Mouse (Mus musculus) CH12F3 (cell line): ENCODE results near the gene Macrod2.

Experiments
- in situ Hi-C: fragments of 300-500 bp; cut with MboI; formaldehyde crosslinking; loops from 2 replicates; pipeline ENCODE4 v1.14.3; 2020; ENCODE audit warnings: low sequenced_read_pairs

Gene Macrod2

DNA sequence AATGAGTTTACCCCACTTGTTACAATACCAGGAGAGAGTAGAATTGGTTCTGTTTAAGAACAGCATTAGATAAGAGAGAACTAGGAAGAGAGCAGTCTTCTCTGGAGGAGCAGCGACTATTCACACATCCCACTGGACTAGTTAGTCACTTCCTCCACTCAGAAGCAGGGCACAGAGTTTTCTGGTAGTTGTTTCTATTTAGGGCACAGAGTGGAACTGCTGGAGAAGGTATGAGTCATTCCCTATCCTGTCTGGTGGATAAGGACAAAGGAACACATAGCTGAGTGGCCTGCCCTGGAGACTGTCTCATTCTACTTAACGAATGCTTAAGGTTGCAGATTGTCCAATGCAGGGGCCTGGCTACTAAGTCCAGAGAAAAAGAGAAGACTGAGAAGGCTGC, 1192.2 kb downstream of the Macrod2 start:
- in situ Hi-C loops = no loop called here

DNA sequence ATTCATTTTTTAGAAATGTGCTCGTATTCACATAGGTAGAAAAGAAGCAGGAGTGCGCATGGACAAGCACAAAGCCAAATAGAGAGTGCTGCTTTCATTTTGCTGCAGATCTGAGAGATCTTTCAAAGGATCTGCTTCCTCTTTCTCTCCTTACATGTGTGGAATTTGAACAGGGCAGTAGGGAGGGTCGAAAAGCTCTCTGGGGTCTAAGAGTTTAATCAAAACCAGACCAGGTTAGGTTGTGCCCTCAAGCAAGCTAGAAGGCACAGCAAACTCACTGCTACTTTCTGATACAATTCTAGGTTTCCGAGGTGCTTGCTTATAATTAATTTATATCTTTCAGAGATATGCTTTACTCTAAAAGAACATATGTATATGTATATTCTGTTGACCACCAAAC, 1196.2 kb downstream of the Macrod2 start:
- in situ Hi-C loops = no loop called here

DNA sequence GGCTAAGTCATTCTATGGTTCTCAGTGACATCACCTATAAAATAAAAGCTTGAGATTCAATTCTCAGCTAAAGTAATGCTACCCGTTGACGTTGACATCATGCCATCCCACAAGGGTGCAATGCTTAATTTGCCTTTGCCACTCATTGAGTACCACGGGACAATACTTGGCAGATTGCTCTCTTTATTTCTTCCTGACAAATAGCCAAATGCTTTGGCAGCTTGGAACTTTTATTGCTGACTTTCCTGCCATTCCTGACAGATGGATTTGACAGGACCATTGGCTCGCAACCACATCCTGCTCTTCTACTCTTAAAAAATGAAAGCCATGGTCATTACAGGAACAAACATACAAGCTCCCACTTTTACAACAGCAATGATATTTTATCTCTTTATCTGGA, 1199.7 kb downstream of the Macrod2 start:
- in situ Hi-C loops = no loop called here

DNA sequence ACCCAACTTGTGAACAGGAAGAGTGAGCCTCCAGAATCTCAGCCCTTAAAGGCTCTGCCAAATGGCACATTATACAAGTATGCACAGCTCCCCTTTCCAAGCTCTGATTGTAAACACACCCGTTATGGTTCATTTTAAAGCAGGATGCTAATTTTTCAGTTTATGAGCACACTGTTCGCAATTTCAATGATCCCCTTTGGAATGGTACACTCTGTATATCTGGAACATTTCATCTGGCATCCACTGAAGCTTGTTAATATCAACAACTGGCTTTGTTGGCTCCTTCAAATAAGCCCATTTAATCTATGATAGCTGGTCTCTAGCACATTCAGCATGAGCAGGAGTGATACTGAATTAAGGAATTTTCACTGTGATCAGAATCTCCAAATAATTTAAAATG, 1222.6 kb downstream of the Macrod2 start:
- in situ Hi-C loops = no loop called here

DNA sequence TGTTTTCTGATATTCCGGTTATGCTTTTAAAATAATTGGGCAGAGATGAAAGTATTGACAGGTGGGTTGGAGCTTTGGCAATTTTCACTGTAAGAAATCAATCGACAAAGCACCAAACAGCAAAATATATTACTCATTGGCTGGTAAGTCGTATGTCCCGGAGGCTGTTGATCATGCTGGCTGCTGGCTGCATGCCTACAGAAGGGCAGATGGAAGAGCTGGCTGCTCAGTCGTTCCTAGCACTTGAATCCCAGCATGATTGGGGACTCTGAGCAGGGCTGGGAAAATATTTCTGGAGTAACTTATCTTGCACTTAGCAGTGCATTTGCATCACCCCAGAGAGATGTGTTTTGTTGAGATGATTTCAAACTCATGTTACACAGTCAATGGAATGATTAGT, 1223.1 kb downstream of the Macrod2 start:
- in situ Hi-C loops = no loop called here

DNA sequence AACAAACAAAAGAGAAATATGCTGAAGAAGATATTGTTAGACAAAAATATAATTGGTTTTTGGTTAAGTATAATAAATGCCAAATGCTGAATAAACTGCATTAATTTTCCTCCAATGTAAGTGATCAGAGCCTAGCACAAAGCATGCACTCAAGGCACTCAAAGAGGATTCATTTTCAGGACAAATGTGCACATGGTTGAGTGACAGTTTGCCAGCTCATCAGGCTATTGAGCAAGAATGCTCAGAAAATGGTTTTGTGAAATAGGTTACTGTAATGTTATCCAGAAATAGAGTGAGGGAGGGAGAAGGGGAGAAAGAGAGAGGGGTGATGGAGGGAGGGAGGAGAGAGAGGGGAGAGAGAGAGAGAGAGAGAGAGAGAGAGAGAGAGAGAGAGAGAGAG, 1268.9 kb downstream of the Macrod2 start:
- in situ Hi-C loops = no loop called here

DNA sequence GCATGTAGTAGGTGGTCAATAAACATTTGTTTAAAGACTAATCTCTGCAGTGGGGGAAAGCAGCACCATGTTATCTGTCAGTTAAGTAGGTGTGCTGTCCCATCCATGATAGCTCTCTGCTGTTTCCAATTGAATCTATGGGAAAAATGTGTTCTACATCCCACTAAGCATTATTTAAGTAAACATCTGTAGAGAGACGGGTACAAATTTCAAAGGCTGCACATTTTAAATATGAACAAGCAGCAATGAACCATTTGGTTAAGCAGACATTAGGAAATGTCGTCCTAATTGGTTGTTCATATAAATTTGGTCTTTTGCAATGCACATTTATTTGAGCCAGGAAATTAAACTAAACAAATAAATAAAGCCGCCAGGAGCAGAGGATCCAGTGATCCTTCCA, 1277.7 kb downstream of the Macrod2 start:
- in situ Hi-C loops = no loop called here

DNA sequence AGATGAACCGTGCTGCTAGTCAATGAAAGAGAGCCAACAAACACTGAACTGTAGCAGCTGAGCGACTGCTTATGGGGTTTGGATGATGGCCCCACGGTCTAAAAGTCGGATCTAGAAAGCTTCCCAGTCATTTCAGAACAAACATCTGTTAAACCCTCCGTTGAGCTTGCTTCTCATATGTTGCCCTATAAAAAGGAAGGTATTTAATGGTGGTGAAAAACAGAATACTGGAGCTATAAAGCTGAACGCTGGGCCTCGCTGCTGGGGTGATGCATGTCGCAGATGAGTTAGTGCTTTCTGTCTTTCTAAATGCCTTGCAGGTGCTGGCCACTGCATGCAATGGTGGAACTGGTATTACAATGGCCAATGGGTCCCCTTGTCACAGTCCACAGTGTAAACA, 1278.3 kb downstream of the Macrod2 start:
- in situ Hi-C loops = no loop called here

DNA sequence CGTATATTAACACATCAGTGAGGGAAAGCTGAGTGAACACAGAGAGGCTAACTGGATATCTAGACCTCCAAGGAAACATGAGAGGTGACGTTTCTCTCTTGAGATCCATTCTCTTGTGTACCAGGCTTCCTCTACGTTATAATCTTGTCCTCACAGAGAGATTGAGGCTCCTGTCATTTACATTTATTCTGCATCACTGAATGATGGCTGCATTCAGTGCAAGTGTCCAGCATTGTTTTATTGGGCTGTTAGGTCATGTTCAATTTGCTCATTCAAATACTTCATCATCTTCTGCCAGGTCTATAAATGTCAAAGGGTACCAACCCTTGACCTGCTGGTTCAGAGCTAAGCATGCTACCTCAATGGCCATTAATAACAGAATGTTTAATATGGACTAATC, 1302.4 kb downstream of the Macrod2 start:
- in situ Hi-C loops = no loop called here

DNA sequence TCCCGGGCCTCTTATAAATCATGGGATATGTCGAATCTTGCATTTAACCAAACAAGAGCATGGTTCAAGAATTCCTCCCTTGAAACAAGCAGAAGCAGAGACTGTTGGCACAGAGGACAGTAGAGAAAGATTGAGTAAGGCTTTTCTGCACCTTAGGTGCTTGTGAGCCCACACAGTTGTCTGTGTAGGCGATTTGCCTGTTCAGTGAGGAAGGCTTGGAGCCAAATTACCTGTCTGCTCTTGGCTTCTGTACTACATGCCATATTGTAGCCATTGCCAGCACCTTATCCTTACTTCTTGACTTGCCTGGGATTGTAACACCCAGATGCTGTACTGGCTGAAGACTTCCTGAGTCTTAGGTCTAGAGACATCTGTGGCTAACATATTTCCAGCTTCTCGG, 1303.2 kb downstream of the Macrod2 start:
- in situ Hi-C loops = no loop called here

DNA sequence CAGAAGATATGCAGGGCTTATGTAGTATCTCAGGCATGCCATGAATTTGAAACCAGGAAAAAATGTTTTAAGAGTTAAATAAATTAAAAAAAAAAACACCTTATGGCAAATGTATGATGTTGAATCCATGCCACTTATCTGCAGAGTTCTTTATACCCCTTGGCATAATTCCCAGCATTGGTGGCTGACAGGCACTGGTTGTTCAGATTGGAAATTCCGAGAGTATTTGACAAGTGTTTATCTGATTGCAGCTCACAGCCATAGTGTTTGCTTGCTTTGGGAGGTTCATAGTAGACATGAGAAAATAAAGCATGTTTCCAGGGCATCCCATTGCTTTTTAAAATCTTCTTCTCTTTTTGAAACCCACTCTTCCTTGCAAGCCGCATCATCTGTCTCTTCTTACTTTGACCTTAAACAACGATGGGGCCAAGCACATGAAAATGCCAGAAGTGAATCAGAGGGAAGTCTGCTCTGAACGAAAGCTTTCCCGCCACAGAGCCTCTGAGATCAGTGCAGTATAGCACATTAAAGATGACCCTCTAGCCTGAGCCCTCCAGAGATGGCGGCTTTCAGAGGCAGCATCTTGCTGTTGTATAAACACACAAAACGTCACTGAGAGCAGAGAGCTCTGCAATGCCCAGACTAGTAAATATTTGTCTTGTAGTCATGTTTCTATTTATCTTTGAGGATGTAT, 1305.8 kb downstream of the Macrod2 start:
- in situ Hi-C loops = no loop called here

DNA sequence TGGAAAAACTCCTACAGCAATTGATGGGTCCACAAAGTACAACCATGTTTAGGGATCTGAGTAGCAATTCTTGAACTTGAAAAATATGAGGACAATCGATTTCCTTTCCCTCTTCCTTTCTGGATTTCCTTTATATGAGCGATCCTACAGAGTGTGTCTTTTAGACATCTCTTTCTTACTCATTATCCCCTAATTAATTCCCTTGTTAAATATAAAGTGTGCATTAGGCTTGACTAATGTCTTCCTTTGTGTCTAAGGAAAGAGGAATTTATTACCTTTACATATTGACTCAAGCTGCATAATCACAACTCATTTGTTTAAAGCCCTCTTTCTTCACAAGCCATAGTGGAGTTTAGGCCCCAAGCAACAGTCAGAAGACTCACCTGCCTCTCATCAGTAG, 1316.7 kb downstream of the Macrod2 start:
- in situ Hi-C loops = no loop called here

DNA sequence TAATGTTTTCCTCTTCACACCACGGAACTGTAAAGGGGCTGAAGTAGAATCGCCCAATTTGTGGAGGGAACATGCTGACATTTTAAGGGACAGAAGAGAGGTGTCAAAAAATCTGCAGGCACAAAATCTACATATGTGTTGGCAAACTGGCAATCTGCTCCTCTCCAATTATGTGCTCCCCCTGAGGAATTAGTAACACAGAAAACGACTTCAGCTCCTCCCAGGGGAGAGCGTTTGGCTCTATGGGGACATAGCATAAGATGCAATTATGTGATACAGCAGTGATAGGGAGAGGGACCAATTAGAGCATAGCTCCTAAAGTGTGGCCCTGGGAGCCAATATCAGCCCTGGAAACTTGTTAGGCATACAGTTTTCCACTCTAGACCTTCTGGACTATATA, 1317.2 kb downstream of the Macrod2 start:
- in situ Hi-C loops = no loop called here

DNA sequence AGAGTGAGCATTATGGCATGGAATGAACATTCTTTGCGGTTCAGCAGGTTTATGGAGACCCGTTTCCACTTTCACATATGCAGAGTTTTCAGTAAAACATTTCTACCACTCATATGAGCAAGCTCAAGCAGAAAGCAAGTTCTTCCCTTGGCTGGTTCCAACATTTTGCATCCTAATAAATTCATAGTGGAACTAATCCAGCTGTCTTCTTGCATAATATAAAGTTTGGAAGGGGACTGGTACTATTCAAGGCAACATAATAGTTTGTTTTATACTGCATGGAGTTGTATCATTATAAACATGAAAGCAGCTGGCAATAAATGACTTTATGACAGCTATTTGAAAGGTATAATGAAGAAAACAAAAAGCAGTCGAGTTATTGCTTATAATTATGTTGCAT, 1320.0 kb downstream of the Macrod2 start:
- in situ Hi-C loops = no loop called here

DNA sequence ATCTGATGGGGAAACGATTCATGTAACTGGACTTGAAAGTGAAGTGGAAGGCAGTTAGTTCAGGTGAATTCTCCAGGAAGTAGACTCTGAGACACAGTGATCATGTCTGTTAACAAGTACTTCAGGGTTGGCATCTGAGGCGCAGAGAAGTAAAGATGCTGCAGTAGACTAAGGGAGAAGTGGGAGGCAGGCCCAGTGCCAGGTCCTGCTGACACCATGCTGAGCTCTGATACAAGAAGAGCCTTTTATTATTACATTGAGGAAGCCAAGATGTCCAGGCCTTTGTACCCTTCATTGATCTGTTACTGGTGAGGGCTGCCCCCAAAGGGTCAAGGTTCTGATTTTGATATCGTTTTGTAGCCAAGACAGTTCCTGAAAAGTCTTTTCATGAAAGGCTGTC, 1327.4 kb downstream of the Macrod2 start:
- in situ Hi-C loops = no loop called here

DNA sequence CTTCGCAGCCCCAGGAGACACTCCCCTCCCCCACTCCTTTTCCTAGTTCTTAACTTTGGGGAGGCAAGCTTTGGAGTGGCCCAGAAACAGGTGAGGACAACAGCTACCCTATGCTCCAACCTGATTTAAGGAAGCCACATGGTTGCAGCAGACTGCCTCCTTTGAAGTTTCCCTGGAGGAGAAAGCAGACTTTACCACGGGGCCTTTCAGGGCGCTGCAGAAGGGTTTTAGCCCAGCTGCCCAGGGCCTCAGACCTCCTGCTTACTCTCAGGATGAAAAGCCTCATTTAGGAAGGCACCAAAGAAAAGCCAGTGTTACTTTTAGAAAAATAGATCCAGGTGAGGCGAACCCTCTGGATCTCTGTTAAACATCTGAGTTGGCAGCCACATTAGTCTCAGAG, 1333.9 kb downstream of the Macrod2 start:
- in situ Hi-C loops = no loop called here

DNA sequence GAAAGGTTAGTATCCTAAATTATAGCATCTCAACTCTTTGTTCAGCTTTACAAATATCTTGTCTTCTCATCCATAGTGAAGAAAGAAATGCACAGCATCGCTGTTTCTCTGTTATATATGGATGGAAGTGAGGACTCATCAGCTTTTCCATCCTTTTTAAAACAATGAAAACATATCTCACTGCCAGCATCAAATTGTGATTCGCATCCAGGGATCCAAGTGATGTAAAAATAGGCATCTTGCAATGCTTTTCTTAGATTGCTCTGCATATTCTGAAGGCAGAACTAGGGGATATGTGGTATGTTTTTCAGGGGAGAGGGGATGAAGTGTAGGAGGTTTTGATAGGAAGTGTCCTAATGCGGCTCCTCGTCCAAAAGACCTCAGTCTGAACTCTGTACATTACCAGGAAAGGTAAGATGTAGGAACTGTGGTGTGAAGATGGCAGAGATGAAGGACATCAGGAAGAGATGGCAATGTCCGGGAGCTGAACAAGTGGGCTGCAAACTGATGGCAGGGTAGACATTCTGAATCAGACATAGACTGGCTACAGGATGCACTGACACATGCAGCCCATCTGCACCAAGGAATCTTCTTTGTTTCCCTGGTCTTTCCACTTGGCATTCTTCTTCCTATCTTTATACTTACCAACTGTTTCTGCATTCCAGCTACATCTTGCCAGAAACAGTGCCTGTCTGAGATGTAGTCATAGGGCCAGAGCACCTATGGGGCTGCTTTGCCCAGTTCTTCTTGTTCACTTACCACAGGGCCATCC, 1341.8 kb downstream of the Macrod2 start:
- in situ Hi-C loops = no loop called here

DNA sequence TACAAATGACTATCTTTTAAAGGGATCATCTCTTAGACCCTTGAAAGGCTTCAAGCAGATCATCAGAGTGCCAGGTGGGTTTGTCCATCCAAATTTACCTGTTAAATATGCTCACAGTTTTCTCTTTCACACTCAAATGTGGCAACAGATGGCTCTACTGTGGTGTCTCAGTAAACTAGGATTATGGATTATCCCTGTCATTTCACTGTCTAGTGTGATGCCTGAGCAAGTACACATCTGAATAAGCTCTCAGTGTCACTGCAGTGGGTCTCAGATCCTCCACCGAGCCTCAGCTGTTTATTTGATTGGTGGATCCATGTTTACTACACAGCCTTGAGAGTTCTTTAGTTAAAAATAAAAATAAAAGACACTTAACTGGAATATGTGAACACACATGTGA, 1343.6 kb downstream of the Macrod2 start:
- in situ Hi-C loops = no loop called here

DNA sequence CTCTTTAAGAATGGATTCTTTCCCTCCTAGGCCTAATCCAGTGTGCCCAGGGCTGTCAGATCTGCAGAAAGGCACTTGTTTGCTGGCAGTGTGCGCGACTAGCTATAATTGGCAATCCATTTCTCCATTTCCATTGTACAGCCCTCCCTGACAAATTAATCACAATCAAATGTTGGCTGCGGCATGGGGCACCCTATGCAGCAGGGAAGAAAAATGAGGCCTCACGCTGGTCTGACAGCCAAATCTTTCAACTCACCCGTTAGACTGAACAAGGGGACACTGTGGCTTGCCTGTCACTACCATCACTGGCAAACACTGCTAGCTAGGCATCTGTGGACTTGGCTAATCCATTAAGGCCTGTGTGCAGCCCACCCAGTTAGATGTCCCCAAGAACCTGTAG, 1345.2 kb downstream of the Macrod2 start:
- in situ Hi-C loops = no loop called here

DNA sequence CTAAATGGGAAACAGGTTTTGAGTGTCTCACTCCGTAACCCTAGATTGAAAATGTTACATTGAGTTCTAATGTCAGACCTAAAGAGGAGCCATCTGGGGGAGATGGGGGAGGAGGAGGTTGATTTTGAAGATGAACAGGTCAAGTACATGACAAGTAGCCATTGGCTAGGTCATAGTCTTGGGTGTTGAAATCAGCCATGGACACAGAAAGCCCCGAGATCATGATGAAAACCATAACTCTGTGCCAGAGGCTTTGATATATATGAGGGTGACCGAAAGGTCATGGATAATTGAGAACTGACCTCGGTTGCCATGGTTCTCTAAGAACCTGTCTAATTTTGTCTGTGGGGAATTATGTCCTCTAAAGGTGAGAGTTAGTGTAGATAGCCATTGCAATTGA, 1405.1 kb downstream of the Macrod2 start:
- in situ Hi-C loops = no loop called here

DNA sequence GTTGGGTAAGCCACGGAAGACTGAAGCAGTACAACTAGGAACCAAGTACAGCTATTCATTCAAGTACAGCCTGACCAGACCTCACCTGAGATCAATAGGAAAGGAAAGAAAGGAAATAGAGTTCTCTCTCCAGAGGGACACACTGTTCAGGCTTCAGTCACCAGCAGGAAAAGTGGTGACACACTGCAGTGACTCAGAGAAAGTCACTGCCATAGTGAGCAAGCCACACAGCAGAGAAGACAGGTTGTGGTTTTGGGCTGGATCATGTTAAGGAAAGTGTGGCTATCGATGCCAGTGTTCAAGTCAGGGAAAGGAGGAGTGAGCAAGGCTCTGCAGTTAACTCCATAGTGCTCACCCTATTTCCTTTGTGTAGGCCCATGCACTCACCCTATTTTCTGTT, 1405.8 kb downstream of the Macrod2 start:
- in situ Hi-C loops = no loop called here

DNA sequence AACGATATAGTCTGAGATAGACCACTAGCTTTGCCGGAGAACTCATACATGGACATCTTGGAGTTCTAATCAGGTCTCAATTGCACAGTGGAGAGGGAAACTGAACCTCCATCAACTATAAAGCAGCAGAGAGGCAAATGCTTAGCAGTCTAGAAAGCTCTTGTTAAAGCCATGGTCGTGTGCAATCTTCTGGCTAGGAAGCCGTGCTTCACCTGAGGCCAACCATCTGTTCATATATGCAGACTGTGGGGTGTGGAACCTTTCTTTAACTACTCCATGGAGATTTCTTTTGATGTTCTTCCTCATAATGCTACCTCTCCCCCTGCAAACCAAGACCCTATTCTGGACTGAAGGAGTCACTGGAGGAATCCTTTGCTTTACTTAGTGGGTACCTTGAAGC, 1421.2 kb downstream of the Macrod2 start:
- in situ Hi-C loops = no loop called here
